Mouse (Mus musculus) C2C12 (cell line): ENCODE data around the gene Kcnj16.

Source experiments
- CEBPB ChIP-seq: IDR thresholded peaks from one replicate; pipeline ENCODE4 v1.6.1; 2011; ENCODE audit warnings: low read depth, mild to moderate bottlenecking, control low read depth, moderate library complexity
- CTCF ChIP-seq: IDR thresholded peaks from one replicate; pipeline ENCODE4 v1.5.1; 2011; ENCODE audit not compliant: control insufficient read depth, insufficient read depth, insufficient read length
- MAX ChIP-seq: IDR thresholded peaks from one replicate; pipeline ENCODE4 v1.6.1; 2011; ENCODE audit warnings: mild to moderate bottlenecking, control low read depth
- MYOD1 ChIP-seq: IDR thresholded peaks from one replicate; pipeline ENCODE4 v1.6.1; 2011; ENCODE audit warnings: low read depth; ENCODE audit not compliant: control insufficient read depth, insufficient read length
- MYOG ChIP-seq: IDR thresholded peaks from one replicate; pipeline ENCODE4 v1.6.1; 2011; ENCODE audit not compliant: control insufficient read depth, insufficient read length; ENCODE audit errors: extremely low read depth
- USF1 ChIP-seq: IDR thresholded peaks from one replicate; pipeline ENCODE4 v1.6.1; 2011; ENCODE audit warnings: low read depth, mild to moderate bottlenecking, control low read depth, moderate library complexity

GRCm38 (mm10) chr11:110968901-110969300, 1.1 kb downstream of the Kcnj16 start:
- TF ChIP-seq CTCF = no peak
- TF ChIP-seq MYOD1 = no peak
- no peak for TF ChIP-seq MAX
- no peak for TF ChIP-seq USF1
- TF ChIP-seq CEBPB = no peak
- no peak for TF ChIP-seq MYOG
